Mouse (Mus musculus): ENCODE data around the gene AA467197.

DNA sequence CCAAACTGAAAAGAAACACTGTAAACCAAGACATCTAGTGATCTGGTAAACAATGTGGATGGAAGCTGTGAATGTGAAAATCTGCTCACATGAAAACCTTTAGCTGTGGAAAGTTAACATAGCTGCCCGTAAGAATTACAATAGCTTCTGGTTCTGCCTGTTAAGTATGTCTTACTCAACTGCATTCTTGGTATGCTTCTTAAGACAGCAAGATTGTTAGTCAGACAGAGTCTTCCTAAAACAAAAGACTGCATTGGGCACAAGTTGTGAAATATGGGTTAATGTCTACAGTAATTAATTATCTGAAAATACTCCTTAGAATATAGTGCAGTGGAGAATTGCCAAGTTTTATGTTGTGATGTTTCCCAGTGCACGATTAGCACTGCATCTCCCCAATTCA is 45.7 kb downstream of the AA467197 start:
- TF ChIP-seq CTCF (IDR thresholded peaks at IDR 0.05; ENCODE audit: low read depth) (no peak), EP300 (IDR thresholded peaks at IDR 0.05; ENCODE audit: low read depth) (no peak)

Measured in heart, postnatal 0 days (tissue).